Mouse (Mus musculus): Measurements from ENCODE around the gene Lactbl1.
A peak's percentile ranks its signal among the peaks of the same experiment; 100 is the strongest.

The Lactbl1 gene

GRCm38 (mm10) chr4:136622388-136622787 is at the start of gene Lactbl1:
Gene Lactbl1, plus strand, starts transcription at chr4:136622621.
- no peak for DNase-seq (ENCODE audit: low spot score)

DNA sequence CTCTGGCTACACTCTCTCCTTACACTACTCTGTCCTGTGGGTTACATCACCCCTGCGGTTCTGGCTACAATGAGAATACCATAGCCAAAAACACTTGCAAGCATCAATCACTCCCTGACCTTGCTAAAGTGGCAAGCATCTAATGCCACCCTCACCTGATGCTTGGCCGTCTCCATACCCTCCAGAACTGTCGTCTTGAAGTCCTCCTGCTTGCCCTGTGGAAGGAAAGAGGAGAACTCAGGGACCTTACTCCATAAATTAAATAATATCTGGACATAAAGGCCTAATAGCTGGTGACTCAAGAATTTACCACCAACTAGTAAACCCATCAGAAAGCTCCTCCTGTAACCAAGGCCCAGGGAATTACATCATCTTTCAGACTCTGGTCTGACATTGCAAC is 40.5 kb upstream of the Lactbl1 start:
- DNase-seq (ENCODE audit: low spot score), result no peak

GRCm38 (mm10) chr4:136587221-136587827 is 35.1 kb upstream of the Lactbl1 start:
- DNase-seq (ENCODE audit: low spot score), result no peak

DNA sequence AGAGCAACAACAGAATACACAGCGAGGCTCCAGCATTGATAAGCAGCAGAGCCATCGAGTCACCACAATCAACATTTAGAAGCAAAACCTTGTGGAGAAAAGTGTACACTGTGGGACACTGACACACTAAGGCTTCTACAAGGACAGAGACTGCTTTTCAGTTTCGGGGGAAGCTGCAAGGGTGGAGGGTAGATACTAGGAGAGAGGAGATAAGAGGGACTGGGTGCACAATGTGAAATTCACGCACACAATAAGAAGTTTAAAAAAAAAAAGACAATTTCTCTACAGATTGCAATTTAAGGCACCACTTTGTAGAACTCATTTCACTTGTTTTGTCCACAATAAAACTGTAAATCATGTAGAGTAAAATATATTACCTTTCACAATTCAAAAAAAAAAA is 34.4 kb upstream of the Lactbl1 start:
- peak; percentile 38 for DNase-seq (ENCODE audit: low spot score)

GRCm38 (mm10) chr4:136592111-136592510 is 30.3 kb upstream of the Lactbl1 start:
- DNase-seq (ENCODE audit: low spot score), result no peak

DNA sequence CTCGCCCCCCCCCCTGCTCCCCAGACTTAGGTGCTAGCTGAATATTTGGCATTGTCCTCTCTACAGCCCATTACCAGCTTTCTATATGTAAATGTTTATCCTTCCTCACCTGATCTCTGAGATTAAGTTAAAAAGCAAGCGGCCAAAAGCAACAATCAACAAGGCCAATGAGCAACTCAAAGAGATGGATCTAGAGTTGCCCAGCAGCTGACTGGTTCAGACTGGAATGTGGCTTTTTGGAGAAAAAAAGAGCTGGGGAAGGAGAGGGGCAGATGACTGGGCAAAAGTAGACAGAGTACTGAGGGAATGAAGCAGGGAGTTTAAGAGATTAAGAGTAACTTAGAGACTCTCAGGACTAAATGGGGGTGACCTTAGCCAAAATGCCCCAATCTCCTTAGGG is 28.4 kb upstream of the Lactbl1 start:
- DNase-seq (ENCODE audit: low spot score), result no peak

- no peak for DNase-seq (ENCODE audit: low spot score)
Measured at GRCm38 (mm10) chr4:136595221-136595620, 27.2 kb upstream of the Lactbl1 start.

- DNase-seq (ENCODE audit: low spot score), result no peak
Measured at GRCm38 (mm10) chr4:136598268-136598876, 24.0 kb upstream of the Lactbl1 start.

DNA sequence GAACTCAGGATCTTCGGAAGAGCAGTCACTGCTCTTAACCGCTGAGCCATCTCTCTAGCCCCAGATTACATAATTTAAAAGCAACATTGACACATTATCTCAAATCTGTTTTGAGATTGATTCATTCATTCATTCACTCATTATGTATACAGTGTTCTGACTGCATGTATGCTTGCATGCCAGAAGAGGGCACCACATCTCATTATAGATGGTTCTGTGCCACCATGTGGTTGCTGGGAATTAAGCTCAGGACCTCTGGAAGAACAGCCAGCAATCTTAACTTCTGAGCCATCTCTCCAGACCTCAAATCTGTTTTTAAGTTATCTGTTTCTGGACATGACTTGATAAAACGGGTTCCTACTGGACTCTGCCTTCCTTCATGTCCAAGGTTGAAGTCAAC is 22.6 kb upstream of the Lactbl1 start:
- DNase-seq (ENCODE audit: low spot score), result no peak

- no peak for DNase-seq (ENCODE audit: low spot score)
Measured at GRCm38 (mm10) chr4:136600536-136600935, 21.9 kb upstream of the Lactbl1 start.

- DNase-seq (ENCODE audit: low spot score), result peak; percentile 56
Measured at GRCm38 (mm10) chr4:136601476-136601875, 20.9 kb upstream of the Lactbl1 start.

DNA sequence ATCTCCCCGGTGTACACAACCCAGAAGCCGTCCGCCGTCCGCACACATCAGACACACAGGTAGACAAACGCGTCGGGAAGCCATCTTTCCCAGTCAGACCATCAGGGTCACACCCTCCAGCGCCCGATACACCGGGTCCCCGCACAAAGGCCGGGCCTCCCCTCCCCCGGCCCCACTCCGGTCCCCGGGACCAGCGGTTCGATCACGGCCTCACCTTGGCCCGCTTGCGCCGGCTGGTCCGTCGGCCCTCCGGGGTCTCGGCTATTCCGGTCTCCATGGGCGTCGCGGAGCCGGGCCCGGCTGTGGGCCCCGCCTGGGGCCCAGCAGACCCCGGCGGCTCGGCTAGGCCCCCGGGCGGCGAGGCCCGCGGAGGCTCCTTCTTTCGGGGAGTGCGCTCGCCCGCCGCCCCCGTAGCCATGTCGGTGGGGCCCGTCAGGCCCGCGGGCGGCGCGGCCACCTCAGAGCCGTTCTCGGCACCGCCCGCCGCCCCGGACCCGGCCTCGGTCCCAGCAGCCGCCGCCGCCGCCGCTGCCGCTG is 20.3 kb upstream of the Lactbl1 start:
- peak; percentile 48 for DNase-seq (ENCODE audit: low spot score)

GRCm38 (mm10) chr4:136602568-136602967 is 19.9 kb upstream of the Lactbl1 start, which contains the start of gene Kdm1a:
Gene Kdm1a, minus strand, starts transcription at chr4:136602723.
- peak; percentile 91 for DNase-seq (ENCODE audit: low spot score)

GRCm38 (mm10) chr4:136605756-136606485 is 16.5 kb upstream of the Lactbl1 start:
- no peak for DNase-seq (ENCODE audit: low spot score)

DNA sequence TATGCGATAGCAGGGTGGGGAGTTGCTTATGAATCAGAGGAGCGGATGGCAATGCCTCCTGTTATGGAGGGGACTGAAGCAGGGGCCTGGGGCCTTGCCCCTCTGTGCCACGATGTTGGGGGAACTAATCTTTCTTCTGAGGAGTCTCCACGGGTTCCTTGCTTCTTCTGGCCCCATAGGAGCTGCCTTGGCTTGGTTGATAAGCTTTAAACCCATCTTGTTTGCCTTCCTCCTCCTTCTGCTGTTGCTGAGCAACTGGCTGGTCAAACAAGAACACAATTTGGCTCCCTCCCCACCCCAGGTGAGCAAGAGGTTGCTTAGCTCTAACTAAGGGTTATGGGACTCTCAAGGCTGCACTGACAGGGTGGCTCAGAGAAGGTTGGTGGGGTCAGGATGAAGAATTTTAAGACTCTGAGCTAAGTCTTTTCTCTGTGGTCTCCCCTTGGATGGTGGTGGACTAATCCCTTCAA is 12.0 kb upstream of the Lactbl1 start, which contains the start of gene Tex46:
Gene Tex46 (plus strand): TSS at position 51 of the 470 bp plus-strand sequence.
- DNase-seq (ENCODE audit: low spot score), result no peak

- DNase-seq (ENCODE audit: low spot score), result no peak
Measured at GRCm38 (mm10) chr4:136613657-136614056, 8.8 kb upstream of the Lactbl1 start.

- DNase-seq (ENCODE audit: low spot score), result peak; percentile 60
Measured at GRCm38 (mm10) chr4:136621336-136621735, 1.1 kb upstream of the Lactbl1 start.

- DNase-seq (ENCODE audit: low spot score), result no peak
Measured at GRCm38 (mm10) chr4:136621956-136622355, 465 bp upstream of the Lactbl1 start.

GRCm38 (mm10) chr4:136626590-136626989 is 4.2 kb downstream of the Lactbl1 start:
- DNase-seq (ENCODE audit: low spot score), result no peak

GRCm38 (mm10) chr4:136631237-136631994 is 9.0 kb downstream of the Lactbl1 start:
- DNase-seq (ENCODE audit: low spot score), result no peak

DNA sequence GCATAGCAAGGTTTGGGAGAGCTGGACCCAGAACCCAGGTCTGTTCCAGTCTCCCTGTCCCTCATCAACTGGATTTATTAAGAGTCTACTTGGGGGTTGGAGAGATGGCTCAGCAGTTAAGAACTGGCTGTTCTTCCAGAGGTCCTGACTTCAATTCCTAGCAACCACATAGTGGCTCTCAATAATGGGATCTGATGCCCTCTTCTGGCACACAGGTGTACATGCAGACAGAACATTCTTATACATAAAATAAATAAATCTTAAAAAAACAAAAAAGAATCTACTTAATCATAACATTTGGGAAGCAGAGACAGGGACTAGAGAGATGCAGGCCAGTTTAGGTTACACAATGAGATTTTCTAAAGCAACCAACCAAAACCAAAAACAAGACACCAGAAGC is 13.6 kb downstream of the Lactbl1 start:
- no peak for DNase-seq (ENCODE audit: low spot score)

GRCm38 (mm10) chr4:136636511-136636910 is 14.1 kb downstream of the Lactbl1 start:
- DNase-seq (ENCODE audit: low spot score), result no peak
